Mouse (Mus musculus) liver, embryonic 16.5 days (tissue): ENCODE results near the gene Naip2. TPM values are rescaled to one million over a fixed set of nuclear protein-coding genes. Genes with fewer than 3 reads are reported as not detected.
"Not testable (repeated sequence)": the region's sequence is repeated elsewhere in the genome, so short reads cannot be mapped to it uniquely, and the experiment has no call there.

Experiments
- ATAC-seq: fragments of 200-750 bp; cut with Nextera tagmentation; 2 replicates; pipeline ENCODE4 v1.8.0; 2017; ENCODE audit warnings: low read depth, mild to moderate bottlenecking, moderate number of reproducible peaks, moderate library complexity
- H3K27ac ChIP-seq: fragments of 300-500 bp; sonication (generic); 2 replicates; pipeline ENCODE4 v1.5.1; 2014; ENCODE audit warnings: mild to moderate bottlenecking, low read length
- H3K27me3 ChIP-seq: fragments of 300-500 bp; sonication (generic); 2 replicates; pipeline ENCODE4 v1.6.1; 2014; ENCODE audit warnings: low read depth, low read length, mixed read lengths; ENCODE audit not compliant: control insufficient read depth, insufficient read depth
- H3K36me3 ChIP-seq: fragments of 300-500 bp; sonication (generic); 2 replicates; pipeline ENCODE4 v1.6.1; 2014; ENCODE audit warnings: mild to moderate bottlenecking; ENCODE audit not compliant: control insufficient read depth, insufficient read depth
- H3K4me1 ChIP-seq: fragments of 300-500 bp; sonication (generic); 2 replicates; pipeline ENCODE4 v1.6.1; 2014; ENCODE audit warnings: low read depth, low read length, mixed read lengths; ENCODE audit not compliant: control insufficient read depth
- H3K4me2 ChIP-seq: fragments of 300-500 bp; sonication (generic); 2 replicates; pipeline ENCODE4 v1.6.1; 2014; ENCODE audit warnings: low read depth, low read length, mixed read lengths
- H3K4me3 ChIP-seq: fragments of 300-500 bp; sonication (generic); 2 replicates; pipeline ENCODE4 v1.5.1; 2014; ENCODE audit warnings: low read depth, mild to moderate bottlenecking, low read length
- H3K9ac ChIP-seq: fragments of 300-500 bp; sonication (generic); 2 replicates; pipeline ENCODE4 v1.6.1; 2014; ENCODE audit warnings: low read depth, low read length
- H3K9me3 ChIP-seq: fragments of 300-500 bp; sonication (generic); replicated peaks from 2 replicates; pipeline ENCODE4 v1.6.1; 2016; ENCODE audit warnings: low read length; ENCODE audit not compliant: control insufficient read depth
- WGBS: fragments of 180-500 bp; shearing (Covaris S2); extraction: QIAGEN DNeasy Blood & Tissue Kit; methylation state at CpG from one replicate; pipeline ENCODE4 v1.1.7; 2014; ENCODE audit not compliant: insufficient replicate concordance; 5-methylcytosine and 5-hydroxymethylcytosine counted together
- polyA plus RNA-seq: library from polyadenylated mRNA; unstranded; fragments of >200 nt; fragmentation: Nextera tagmentation; extraction: Ambion mirVana; gene quantifications from 2 replicates; pipeline ENCODE4 v1.2.1, GENCODE M21; 2015

Naip2 gene
- polyA plus RNA-seq, 1 experiment from 2014 or later, result 1.8 TPM

DNA sequence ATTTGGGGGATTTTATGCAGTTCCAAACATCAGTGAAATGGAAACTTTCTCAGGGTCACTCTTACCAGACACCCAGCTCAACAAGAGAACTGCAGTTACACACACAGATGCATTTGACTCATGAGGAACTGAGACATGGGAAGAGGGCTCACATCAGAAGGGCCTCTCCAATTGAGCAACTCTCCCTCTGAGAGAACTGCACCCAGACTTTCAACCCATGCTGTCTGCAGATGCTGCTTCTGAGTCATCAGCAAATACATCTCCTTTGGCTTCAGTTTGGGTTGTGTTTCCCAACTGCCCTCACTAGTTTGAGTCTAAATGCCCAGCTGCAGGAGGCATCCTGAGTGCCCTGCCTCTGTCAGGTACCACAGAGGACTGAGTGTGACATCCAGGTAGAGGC is 18.8 kb downstream of the Naip2 start:
- not testable (repeated sequence) for H3K9me3 ChIP-seq, H3K4me2 ChIP-seq, H3K36me3 ChIP-seq, H3K4me3 ChIP-seq, H3K4me1 ChIP-seq, H3K9ac ChIP-seq, H3K27me3 ChIP-seq
- peak; percentile 48; the same call in 1 of the 2 replicates for ATAC-seq
- peak overlapping the region; percentile 57; the same call in 1 of the 2 replicates for H3K27ac ChIP-seq

DNA sequence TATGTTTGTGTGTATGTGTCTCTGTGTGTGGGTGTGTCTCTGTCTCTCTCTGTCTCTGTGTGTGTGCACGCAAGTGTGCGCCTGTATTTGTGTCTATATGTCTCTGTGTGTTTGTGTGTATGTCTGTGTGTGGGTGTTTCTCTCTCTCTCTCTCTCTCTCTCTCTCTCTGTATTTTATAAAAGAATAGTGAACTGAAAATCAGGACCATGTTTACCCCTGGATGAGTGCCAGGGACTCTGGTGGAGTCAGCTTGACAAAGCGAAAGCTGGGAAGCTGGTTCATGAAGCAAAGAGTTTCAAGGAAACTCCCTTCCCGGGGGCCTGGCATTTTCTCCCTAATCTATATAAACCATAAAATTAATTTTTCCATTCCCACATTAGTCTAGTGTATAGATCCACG is 27.5 kb downstream of the Naip2 start:
- H3K36me3 ChIP-seq, H3K9me3 ChIP-seq, H3K4me1 ChIP-seq, H3K27ac ChIP-seq, H3K4me3 ChIP-seq, ATAC-seq, H3K27me3 ChIP-seq, H3K4me2 ChIP-seq, H3K9ac ChIP-seq: not testable (repeated sequence)
- 70% methylated on average over 3 of the region's 5 CpGs for WGBS

DNA sequence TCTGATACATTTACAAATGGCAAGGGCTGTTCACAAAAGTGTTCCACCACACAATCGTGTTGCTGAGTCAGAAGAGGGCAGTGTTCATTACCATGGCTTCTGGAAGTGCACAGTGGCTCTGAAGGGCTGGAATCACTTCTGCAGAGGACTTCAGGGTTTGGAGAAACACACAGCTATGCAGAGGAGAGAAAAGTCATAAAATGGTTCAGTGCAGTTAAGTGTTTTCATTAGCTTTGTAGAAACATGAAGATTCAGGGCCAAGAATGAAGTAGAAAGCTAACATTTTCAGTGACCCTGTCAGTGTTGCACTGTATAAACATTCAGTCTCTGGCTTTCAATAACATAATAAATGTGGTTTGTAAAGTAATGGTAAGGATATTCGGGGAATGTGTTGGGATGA is 35.5 kb downstream of the Naip2 start:
- not testable (repeated sequence) for H3K9ac ChIP-seq, H3K27ac ChIP-seq, H3K27me3 ChIP-seq, ATAC-seq, H3K4me2 ChIP-seq, H3K4me1 ChIP-seq, H3K4me3 ChIP-seq, H3K36me3 ChIP-seq, H3K9me3 ChIP-seq
- 60% methylated on average over 2 of the region's 2 CpGs for WGBS

DNA sequence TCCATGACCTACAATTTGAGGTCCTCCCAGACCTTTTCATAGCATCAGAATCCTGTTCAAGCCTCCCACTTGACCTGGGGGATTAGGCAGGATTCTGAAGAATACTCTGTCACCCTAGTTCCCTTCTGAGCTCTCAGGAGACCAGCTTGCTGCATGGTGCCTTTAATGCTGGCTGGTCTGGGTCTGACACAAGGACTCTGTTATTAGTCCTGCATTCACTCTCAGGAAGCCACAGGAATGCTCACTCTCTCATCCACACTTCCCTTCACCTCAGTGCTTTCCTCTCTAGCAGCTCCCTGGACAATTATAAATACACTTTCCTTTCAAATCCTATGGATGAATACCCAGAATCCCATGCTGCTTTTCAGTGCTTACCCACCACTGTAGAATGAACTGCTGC is 39.4 kb downstream of the Naip2 start:
- not testable (repeated sequence) for H3K36me3 ChIP-seq, H3K27me3 ChIP-seq, H3K9ac ChIP-seq, H3K27ac ChIP-seq, H3K9me3 ChIP-seq, H3K4me3 ChIP-seq, H3K4me1 ChIP-seq, ATAC-seq, H3K4me2 ChIP-seq

DNA sequence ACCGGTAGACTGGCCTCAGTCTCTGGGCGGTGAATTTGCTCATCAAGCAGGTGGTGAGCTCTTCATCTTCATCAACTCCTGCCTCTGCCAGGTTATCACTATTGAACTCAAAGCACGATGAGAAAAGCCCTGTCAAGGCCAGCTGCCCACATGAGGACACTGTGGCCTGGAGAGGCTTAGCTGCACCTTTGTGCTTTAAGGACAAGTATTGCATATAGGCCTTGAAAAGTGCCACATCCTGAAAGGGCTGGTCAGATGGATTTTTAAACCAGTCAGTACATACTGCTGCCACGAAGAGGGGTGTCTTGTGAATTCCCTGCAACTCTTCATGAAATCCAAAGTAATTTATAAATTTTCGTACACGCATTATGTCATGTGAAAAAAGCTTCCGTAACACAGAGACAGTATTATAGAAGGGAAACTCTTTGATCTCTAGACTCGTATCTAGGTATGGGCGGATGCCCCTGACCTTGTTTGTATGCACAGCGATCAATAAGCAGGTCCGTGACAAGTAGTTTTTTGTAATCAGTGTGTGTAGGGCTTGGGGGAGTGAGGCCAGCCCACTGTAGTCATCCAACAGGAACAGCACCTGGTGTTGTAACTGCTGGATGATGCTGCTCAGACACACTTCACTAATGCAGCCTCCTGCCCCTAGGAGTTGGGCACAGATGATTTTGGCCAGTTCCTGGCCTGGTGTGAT is 40.6 kb downstream of the Naip2 start:
- not testable (repeated sequence) for H3K4me1 ChIP-seq, H3K4me3 ChIP-seq, ATAC-seq, H3K36me3 ChIP-seq, H3K9me3 ChIP-seq, H3K27me3 ChIP-seq, H3K9ac ChIP-seq, H3K4me2 ChIP-seq, H3K27ac ChIP-seq
- WGBS, result 59% methylated on average over 11 of the region's 11 CpGs

DNA sequence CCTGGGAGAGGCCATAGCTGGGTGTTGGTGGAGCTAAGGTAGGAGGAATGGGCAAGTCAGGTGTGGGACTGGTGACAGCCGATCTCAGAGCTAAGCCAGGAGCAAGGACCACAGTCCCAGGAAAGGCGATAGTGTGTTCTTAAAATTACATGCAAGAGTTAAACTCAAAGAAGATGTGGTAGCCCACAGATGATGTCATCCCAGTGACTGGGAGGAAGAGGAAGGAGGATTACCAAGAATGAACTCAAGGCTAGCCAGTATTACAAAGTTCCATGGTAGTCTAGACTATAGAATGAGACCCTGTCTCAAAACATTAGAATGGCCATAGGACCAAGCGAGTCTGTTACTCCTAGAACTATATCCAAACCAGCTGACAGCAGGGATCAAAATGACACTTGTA is 45.3 kb downstream of the Naip2 start:
- Histone ChIP-seq H3K27ac (no peak overlapping the region), H3K4me1 (no peaks in the 10 kb centered on the region; the same call in 1 of the 2 replicates), H3K36me3 (no peaks in the 10 kb centered on the region), H3K27me3 (no peaks in the 10 kb centered on the region), H3K9ac (no peak overlapping the region), H3K9me3 (no peaks in the 10 kb centered on the region), H3K4me2 (no peak overlapping the region), H3K4me3 (no peak overlapping the region)
- ATAC-seq, result no peak
- WGBS, result 81% methylated on average over 3 of the region's 3 CpGs

DNA sequence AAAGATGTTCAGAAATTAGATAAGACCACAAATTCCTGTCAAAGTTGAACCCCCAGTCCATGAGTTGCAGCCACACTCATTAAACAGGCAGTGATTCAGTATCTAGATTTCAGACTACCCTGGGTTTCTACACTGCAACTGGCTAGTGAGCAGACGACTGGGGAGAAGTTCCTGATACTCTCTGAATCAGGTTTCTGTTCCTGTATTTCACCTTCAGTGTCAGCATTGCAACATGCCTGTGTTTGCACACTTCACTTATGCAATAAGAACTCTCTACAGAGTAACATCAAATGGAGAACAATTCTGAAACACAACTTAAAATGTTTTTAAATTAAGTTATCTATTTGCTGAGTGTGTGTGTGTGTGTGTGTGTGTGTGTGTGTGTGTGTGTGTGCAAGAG is 49.2 kb downstream of the Naip2 start:
- Histone ChIP-seq H3K4me1 (no peaks in the 10 kb centered on the region; the same call in 1 of the 2 replicates), H3K4me2 (no peak overlapping the region), H3K9ac (no peak overlapping the region), H3K9me3 (no peaks in the 10 kb centered on the region), H3K36me3 (no peaks in the 10 kb centered on the region), H3K4me3 (no peak overlapping the region), H3K27me3 (no peaks in the 10 kb centered on the region), H3K27ac (no peak overlapping the region; the same call in 1 of the 2 replicates)
- ATAC-seq, result peak; percentile 58; the same call in 1 of the 2 replicates
- 19% methylated on average over 1 of the region's 1 CpGs for WGBS

DNA sequence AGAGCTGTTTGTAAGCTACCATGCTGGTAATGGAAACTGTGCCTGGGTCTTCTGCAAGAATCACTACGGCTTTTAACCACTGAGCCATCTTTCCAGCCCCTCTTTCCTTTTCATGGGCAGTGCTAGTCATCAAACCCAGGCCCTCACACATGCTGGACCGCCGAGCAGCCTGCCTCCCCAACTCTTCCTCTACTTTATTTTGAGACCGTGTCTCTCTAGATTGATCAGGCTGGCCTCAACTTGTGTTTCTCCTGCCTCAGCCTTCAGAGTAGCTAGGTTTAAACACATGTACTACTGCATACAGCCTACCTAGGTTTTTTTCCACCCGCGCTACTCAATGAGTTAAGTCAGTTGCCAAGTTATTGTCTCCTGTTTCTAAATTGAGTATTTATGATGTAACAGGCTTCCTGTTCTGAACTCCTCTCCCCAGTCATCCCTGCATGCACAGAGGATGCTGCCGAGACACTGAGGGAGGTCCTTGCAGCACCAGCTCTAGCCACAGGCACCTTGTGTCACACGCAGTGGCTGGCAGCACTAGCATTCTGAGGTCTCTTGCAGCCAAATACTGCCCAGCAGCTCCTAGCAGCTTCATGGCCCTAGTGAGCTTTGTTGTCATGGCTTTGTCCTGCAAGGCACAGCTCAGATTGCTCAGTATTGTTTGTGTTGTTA is 60.1 kb downstream of the Naip2 start:
- no peaks in the 10 kb centered on the region for H3K27me3 ChIP-seq
- no peak overlapping the region for H3K4me3 ChIP-seq
- H3K4me1 ChIP-seq, result no peaks in the 10 kb centered on the region
- 79% methylated on average over 8 of the region's 8 CpGs for WGBS
- no peak overlapping the region for H3K27ac ChIP-seq
- no peak for ATAC-seq
- H3K36me3 ChIP-seq, result peaks cover 13% of the 10 kb centered on the region
- H3K9ac ChIP-seq, result no peak overlapping the region
- H3K4me2 ChIP-seq, result no peak overlapping the region
- no peaks in the 10 kb centered on the region for H3K9me3 ChIP-seq

DNA sequence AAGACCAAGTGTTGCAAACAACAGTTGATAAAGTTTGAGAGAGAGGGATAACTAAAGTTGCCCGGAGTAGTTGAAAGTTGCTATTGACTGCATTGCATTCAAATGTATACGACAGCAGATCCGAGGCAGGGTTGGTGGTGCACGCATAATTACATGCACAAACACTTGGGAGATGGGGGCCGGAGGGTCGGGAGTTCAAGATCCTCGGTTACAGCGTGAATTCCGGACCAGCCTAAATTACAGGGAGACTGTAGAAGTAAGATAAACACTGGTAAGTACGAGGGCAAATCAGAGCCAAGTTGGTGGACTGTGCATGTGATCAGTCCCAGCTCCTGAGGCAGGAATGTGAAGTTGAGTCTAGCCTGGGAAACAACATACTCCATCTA is 76.6 kb downstream of the Naip2 start:
- Histone ChIP-seq H3K9ac (peak overlapping the region; percentile 86), H3K4me2 (peak overlapping the region; percentile 83), H3K36me3 (peaks cover 11% of the 10 kb centered on the region), H3K9me3 (no peaks in the 10 kb centered on the region), H3K27ac (0 out of 2 replicates have a peak overlapping the region, but pooled peaks have one; percentile 41), H3K4me1 (peaks cover 10% of the 10 kb centered on the region), H3K27me3 (no peaks in the 10 kb centered on the region), H3K4me3 (peak overlapping the region; percentile 97)
- under 1% methylated on average over 10 of the region's 10 CpGs for WGBS
- ATAC-seq, result no peak
